Mouse (Mus musculus) forebrain, embryonic 15.5 days (tissue): Measurements from ENCODE around the gene Sgtb. TPM values are rescaled to one million over a fixed set of nuclear protein-coding genes. Genes with fewer than 3 reads are reported as not detected.
A peak's percentile ranks its signal among the peaks of the same experiment; 100 is the strongest.

Experiments used
- ATAC-seq: fragments of 200-750 bp; cut with Nextera tagmentation; replicated peaks from 2 replicates; pipeline ENCODE4 v1.8.0; 2017; ENCODE audit warnings: mild to moderate bottlenecking, moderate TSS enrichment, moderate library complexity
- H3K27ac ChIP-seq: fragments of 300-500 bp; sonication (generic); replicated peaks from 2 replicates; pipeline ENCODE4 v1.5.1; 2015; ENCODE audit warnings: mild to moderate bottlenecking, inconsistent platforms
- H3K27me3 ChIP-seq: fragments of 300-500 bp; sonication (generic); 2 replicates; pipeline ENCODE4 v1.6.1; 2015; ENCODE audit warnings: inconsistent platforms
- H3K36me3 ChIP-seq: fragments of 300-500 bp; sonication (generic); 2 replicates; pipeline ENCODE4 v1.6.1; 2015; ENCODE audit warnings: mild to moderate bottlenecking, inconsistent platforms
- H3K4me1 ChIP-seq: fragments of 300-500 bp; sonication (generic); 2 replicates; pipeline ENCODE4 v1.6.1; 2015; ENCODE audit warnings: inconsistent platforms
- H3K4me2 ChIP-seq: fragments of 300-500 bp; sonication (generic); replicated peaks from 2 replicates; pipeline ENCODE4 v1.6.1; 2015; ENCODE audit warnings: mild to moderate bottlenecking, inconsistent platforms
- H3K4me3 ChIP-seq: fragments of 300-500 bp; sonication (generic); 2 replicates; pipeline ENCODE4 v1.5.1; 2015; ENCODE audit warnings: mild to moderate bottlenecking, inconsistent platforms
- H3K9ac ChIP-seq: fragments of 300-500 bp; sonication (generic); replicated peaks from 2 replicates; pipeline ENCODE4 v1.6.1; 2015; ENCODE audit warnings: mild to moderate bottlenecking, inconsistent platforms
- H3K9me3 ChIP-seq: fragments of 300-500 bp; sonication (generic); 2 replicates; pipeline ENCODE4 v1.6.1; 2016; ENCODE audit warnings: inconsistent platforms
- WGBS: fragments of 180-500 bp; shearing (Covaris S2); methylation state at CpG from one replicate; pipeline ENCODE4 v1.1.7; 2015; ENCODE audit warnings: mixed read lengths; 5-methylcytosine and 5-hydroxymethylcytosine counted together
- polyA plus RNA-seq: library from polyadenylated mRNA; unstranded; fragments of >200 nt; fragmentation: Nextera tagmentation; extraction: Ambion mirVana; gene quantifications from 2 replicates; pipeline ENCODE4 v1.2.1, GENCODE M21; 2015

Sgtb gene
- polyA plus RNA-seq, 1 experiment from 2014 or later, result 34.4 TPM

DNA sequence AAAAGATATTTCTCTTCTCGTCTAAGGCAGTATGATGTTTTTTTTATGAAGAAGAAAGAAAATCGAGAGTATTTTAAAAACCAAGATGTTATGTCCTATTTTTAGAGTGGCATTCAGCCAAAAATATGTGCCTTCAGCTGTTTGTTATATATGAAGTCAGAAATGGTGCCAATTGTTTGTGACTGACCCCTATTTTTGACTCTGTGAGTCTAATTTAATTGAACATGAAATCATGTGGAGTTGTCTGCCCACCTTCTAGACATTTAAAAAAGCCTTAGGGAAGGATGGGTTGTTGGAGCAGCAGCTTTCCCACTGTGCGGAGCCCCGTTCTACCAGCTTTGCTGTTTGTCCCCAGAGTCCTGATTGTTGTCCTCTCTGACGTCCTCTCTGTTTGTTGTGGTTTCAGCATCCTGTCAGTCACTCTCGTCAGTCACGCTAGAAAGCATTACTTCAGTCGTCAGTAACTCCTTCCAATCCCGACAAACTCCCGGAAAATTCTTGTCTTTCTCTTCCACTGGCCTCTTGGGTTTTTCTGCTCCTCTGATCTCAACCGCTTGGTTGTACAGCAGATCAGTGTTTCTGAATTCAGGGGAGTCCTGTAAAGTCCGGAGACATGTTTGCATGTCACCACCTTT lies 2.8 kb downstream of the Sgtb start:
- Histone ChIP-seq H3K4me3 (peak overlapping the region; percentile 16; the same call in 1 of the 2 replicates), H3K27ac (peak overlapping the region; percentile 55), H3K27me3 (no peaks in the 10 kb centered on the region), H3K4me2 (peak overlapping the region; percentile 29), H3K9ac (no peak overlapping the region), H3K9me3 (no peaks in the 10 kb centered on the region), H3K36me3 (peaks cover 23% of the 10 kb centered on the region), H3K4me1 (peaks cover 26% of the 10 kb centered on the region)
- no peak for ATAC-seq
- 35% methylated on average over 12 of the region's 12 CpGs for WGBS

DNA sequence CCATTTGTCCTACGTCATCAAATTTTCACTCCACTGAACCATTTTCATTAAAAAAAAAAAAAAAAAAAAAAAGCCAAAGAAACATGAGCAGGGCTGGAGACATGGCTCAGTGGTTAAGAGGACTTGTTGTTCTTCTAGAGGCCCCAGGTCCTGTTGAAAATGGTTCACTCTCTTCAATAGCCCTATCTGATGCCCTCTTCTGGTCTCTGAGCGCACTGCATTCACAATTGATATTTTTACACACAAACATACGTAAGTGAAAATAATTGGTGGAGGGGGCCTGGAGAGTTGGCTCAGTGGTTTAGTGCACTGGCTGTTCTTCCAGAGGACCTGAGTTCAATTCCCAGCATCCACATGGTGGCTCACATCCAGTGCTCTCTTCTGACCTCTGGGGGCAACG lies 4.2 kb downstream of the Sgtb start:
- Histone ChIP-seq H3K36me3 (peaks cover 32% of the 10 kb centered on the region), H3K9ac (no peak overlapping the region), H3K9me3 (no peaks in the 10 kb centered on the region), H3K4me2 (no peak overlapping the region), H3K27me3 (no peaks in the 10 kb centered on the region), H3K4me1 (peaks cover 26% of the 10 kb centered on the region), H3K4me3 (no peak overlapping the region), H3K27ac (no peak overlapping the region)
- no peak for ATAC-seq
- 92% methylated on average over 4 of the region's 4 CpGs for WGBS

DNA sequence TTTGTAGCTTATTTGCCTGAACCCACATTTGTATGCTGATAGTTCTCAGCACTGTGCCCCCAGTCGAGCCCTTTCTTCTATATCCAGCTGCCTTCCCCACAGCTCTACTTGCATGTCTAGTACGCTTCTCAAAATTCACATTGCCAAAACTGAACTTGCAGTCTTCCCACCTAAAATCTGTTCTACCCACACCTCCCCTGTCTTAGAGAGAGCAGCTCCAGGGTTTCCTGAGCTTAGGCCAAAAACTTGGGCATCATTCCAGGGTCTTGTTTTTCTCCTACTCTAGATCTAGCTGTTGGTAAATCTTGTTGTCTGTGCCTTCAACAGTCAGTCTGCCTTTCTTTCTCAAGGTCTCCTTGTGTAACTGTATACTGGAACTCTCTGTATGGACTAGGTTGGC lies 5.3 kb downstream of the Sgtb start:
- Histone ChIP-seq H3K4me2 (no peak overlapping the region), H3K4me1 (peaks cover 26% of the 10 kb centered on the region), H3K9me3 (no peaks in the 10 kb centered on the region), H3K4me3 (no peak overlapping the region), H3K27me3 (no peaks in the 10 kb centered on the region), H3K27ac (no peak overlapping the region), H3K36me3 (peaks cover 42% of the 10 kb centered on the region), H3K9ac (no peak overlapping the region)
- 86% methylated on average over 2 of the region's 2 CpGs for WGBS
- ATAC-seq, result no peak

DNA sequence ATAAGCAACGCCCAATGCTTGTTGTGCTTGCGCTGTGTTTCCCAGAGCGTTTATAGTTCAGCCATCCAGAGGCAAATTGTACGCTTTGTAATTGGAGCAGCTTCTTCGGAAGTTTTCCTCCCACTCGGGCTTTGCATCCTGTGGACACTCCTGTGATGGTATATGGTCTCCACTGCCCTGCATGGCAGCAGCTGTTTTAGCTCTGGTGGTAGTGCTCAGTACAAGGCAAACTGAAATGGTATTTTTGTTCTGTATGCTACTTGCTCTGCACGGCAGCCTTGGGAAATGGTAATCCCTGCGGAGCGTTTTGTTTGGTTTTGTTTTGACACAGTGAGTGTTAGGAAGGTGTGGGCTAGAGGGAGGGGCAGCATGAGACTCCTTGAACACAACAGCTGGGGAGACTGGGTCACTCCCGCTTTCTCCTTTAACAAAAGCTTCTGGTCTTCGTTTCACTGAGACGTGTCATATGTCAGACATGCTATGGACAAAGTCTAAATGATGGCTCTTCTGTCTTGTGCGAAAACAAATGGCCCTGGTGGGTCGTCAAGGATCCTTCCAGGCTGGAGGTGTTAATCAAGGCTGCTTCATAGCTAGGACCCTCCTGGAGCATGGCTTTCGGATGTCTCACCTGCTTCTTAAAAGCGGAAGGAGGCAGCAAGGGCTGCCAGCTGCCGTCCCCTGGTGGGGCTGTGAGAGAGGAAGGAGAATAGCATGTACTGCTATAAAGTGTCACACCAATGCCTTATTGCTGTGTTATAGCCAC lies 12.7 kb downstream of the Sgtb start:
- 55% methylated on average over 17 of the region's 17 CpGs for WGBS
- no peak for ATAC-seq

DNA sequence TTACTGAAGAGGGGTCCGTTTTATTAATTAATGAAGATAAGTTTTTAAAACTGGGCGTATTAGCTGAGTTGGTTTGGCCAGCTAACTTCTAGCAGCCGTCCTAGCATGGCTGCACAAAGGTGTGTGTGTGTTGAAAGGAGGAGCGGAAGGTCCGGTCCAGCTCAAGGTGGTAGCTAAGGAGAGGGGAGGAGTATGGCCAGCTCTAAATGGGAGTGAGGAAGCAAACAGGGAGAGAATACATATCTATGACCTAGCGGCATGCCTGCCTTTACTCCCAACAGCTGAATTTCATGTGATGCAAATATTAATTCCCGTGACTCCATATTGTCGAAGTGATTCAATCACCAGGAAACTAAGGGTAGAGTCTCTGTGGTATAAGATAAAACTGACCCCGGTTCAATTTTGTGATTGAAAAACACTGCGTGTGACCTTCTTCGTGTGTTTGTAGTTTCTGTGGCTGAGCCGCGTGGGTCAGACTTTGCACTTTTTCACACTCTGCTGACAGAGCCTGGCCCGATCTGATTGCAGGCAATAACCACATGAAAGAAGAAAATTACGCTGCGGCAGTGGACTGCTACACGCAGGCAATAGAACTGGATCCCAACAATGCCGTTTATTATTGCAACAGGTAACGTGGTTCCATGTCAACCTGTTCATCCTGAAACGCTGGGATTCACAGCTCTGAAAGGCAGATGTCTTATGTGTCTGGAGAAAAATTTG lies 14.3 kb downstream of the Sgtb start:
- no peak for ATAC-seq
- H3K9ac ChIP-seq, result no peak overlapping the region
- H3K4me2 ChIP-seq, result no peak overlapping the region
- H3K27me3 ChIP-seq, result no peaks in the 10 kb centered on the region
- H3K4me1 ChIP-seq, result no peaks in the 10 kb centered on the region
- H3K9me3 ChIP-seq, result no peaks in the 10 kb centered on the region
- H3K36me3 ChIP-seq, result peaks cover 36% of the 10 kb centered on the region
- 93% methylated on average over 20 of the region's 20 CpGs for WGBS
- no peak overlapping the region for H3K27ac ChIP-seq
- no peak overlapping the region for H3K4me3 ChIP-seq

More for the DNA sequence above, 12.7 kb downstream of the Sgtb start:
- no peak overlapping the region for H3K9ac ChIP-seq
- no peaks in the 10 kb centered on the region for H3K9me3 ChIP-seq
- no peak overlapping the region for H3K4me3 ChIP-seq
- H3K4me1 ChIP-seq, result no peaks in the 10 kb centered on the region
- H3K27ac ChIP-seq, result no peak overlapping the region
- no peak overlapping the region for H3K4me2 ChIP-seq
- H3K36me3 ChIP-seq, result peaks cover 42% of the 10 kb centered on the region
- H3K27me3 ChIP-seq, result no peaks in the 10 kb centered on the region

DNA sequence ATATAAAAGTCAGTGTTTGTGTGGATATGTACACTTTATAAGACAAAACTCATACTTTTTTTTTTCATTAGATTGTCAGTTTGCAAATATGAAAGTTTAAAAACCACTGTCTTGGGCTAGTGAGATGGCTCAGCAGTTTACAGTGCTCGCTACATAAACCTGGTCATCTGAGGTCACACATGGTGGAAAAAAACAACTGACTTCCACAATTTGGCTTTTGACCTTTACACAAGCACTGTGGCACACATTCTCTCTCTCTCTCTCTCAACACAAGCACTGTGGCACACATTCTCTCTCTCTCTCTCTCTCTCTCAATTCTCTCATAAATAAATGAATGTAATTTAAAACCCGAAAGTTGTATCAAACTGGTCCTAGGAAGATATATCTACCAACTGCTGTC lies 23.0 kb downstream of the Sgtb start:
- 0 out of 2 replicates have a peak, but pooled peaks cover 4% of the 10 kb centered on the region for H3K4me1 ChIP-seq
- no peaks in the 10 kb centered on the region for H3K27me3 ChIP-seq
- no peak overlapping the region for H3K4me3 ChIP-seq
- H3K27ac ChIP-seq, result no peak overlapping the region
- WGBS, result 97% methylated on average over 2 of the region's 2 CpGs
- H3K36me3 ChIP-seq, result peaks cover 62% of the 10 kb centered on the region
- H3K4me2 ChIP-seq, result no peak overlapping the region
- ATAC-seq, result no peak
- no peaks in the 10 kb centered on the region for H3K9me3 ChIP-seq
- H3K9ac ChIP-seq, result no peak overlapping the region

DNA sequence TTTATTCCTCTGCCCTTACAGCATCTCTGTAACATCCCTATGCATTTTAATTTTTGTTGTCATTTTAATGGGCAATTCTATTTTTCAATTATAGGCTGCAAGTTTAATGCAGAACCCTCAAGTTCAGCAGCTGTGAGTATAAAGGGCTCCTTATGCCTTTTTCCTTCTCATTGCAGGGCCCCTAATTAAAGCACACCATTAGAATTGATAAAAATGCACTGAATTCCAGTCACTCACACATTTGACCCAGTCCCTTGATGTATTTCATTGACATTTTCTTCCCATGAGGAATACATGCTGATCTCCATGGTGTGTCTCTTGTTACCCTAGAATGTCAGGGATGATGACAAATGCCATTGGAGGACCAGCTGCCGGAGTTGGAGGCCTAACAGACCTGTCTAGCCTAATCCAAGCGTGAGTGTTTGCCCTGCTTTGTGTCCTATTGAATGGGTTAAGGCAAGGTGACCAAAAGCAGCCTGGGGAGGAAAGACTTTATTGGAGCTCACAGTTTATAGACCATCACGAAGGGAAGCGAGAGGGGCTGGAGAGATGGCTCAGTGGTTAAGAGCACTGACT lies 25.1 kb downstream of the Sgtb start:
- H3K27ac ChIP-seq, result no peak overlapping the region
- peak; percentile 53; the same call in 1 of the 2 replicates for ATAC-seq
- 41% methylated on average over 4 of the region's 4 CpGs for WGBS
- no peak overlapping the region for H3K4me3 ChIP-seq
- no peaks in the 10 kb centered on the region for H3K27me3 ChIP-seq
- H3K9ac ChIP-seq, result no peak overlapping the region
- H3K36me3 ChIP-seq, result peaks cover 56% of the 10 kb centered on the region
- no peaks in the 10 kb centered on the region for H3K9me3 ChIP-seq
- no peak overlapping the region for H3K4me2 ChIP-seq
- H3K4me1 ChIP-seq, result 0 out of 2 replicates have a peak, but pooled peaks cover 4% of the 10 kb centered on the region

DNA sequence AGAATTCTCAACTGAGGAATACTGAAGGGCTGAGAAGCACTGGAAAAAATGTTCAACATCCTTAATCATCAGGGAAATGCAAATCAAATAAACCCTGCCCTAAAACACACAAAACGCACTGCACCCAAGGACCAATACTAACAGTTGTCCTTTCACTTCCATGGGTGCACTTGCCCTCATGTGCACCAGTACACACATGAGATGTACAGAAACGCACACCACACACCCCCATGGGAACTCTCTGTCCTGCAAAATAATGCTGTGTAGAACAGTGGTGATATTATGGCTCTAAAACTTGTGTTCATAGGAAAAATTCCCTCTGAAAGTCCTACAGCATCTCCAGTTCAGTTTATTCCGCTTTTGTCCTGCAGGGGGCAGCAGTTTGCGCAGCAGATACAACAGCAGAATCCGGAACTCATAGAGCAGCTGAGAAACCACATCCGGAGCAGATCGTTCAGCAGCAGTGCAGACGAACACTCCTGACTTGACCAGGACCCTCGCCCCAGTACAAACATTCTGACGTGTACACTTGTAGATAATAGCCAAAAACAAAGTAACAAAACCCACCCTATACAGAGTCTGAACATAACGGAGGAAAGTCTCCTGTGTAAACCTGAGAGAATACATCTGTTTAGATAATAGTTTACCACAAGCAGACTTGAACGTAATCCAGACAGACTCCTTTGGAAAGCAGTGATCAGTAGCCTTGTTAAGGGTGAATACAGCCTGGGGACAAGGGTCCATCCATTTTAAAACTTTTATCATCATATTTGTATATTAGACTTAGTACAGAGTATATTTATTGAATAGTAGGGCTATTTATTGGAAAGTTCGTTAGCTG lies 30.0 kb downstream of the Sgtb start:
- 40% methylated on average over 13 of the region's 13 CpGs for WGBS
- Histone ChIP-seq H3K9ac (no peak overlapping the region), H3K4me1 (0 out of 2 replicates have a peak, but pooled peaks cover 3% of the 10 kb centered on the region), H3K36me3 (peaks cover 61% of the 10 kb centered on the region), H3K27me3 (no peaks in the 10 kb centered on the region), H3K27ac (no peak overlapping the region), H3K9me3 (no peaks in the 10 kb centered on the region), H3K4me2 (no peak overlapping the region), H3K4me3 (no peak overlapping the region)
- ATAC-seq, result peak; percentile 76

DNA sequence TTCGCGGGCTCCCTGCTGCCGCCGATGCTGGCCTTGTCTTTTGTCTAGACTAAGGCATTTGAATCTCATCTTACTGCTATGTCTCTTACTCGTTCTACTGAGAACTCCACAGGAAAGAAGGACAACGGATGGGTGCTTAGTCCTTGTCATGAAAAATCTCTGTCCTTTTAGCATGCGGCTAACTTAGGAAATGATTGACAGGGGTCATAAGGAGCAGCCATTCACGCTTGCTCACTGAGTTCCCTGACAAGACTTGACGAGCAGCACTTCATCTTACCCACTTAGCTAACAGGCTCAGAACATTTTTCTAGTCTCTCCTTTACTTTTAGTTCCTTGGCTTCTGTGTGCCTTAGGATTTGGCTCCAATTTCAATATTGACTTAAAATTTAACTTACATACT lies 35.3 kb downstream of the Sgtb start:
- ATAC-seq, result no peak
- peaks cover 80% of the 10 kb centered on the region for H3K36me3 ChIP-seq
- H3K27me3 ChIP-seq, result no peaks in the 10 kb centered on the region
- H3K4me1 ChIP-seq, result no peaks in the 10 kb centered on the region
- H3K4me3 ChIP-seq, result no peak overlapping the region
- no peak overlapping the region for H3K4me2 ChIP-seq
- H3K9me3 ChIP-seq, result no peaks in the 10 kb centered on the region
- no peak overlapping the region for H3K9ac ChIP-seq
- no peak overlapping the region for H3K27ac ChIP-seq
- 78% methylated on average over 9 of the region's 9 CpGs for WGBS

DNA sequence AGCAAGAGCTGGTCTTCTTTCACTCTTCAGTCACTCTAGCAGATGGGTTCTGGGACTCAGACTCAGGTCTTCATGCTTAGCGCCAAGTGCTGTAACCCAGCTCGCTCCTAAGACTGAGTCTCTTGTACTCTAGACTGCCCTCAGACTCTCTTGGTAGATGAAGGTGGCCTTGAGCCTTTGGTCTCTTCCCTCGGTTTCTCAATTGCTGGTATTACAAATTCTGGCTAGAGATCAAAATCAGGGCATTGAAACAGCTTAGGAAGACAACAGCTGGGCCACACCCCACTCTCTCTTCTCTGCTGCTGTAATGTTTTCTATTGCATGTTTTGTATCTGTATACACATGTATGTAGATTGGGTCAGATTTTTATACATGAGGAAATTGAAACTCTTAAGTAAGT lies 36.1 kb downstream of the Sgtb start:
- Histone ChIP-seq H3K36me3 (peaks cover 72% of the 10 kb centered on the region), H3K4me2 (no peak overlapping the region), H3K27me3 (no peaks in the 10 kb centered on the region), H3K4me3 (no peak overlapping the region), H3K4me1 (no peaks in the 10 kb centered on the region), H3K9me3 (no peaks in the 10 kb centered on the region), H3K9ac (no peak overlapping the region), H3K27ac (no peak overlapping the region)
- no peak for ATAC-seq
- 90% methylated on average over 3 of the region's 3 CpGs for WGBS

DNA sequence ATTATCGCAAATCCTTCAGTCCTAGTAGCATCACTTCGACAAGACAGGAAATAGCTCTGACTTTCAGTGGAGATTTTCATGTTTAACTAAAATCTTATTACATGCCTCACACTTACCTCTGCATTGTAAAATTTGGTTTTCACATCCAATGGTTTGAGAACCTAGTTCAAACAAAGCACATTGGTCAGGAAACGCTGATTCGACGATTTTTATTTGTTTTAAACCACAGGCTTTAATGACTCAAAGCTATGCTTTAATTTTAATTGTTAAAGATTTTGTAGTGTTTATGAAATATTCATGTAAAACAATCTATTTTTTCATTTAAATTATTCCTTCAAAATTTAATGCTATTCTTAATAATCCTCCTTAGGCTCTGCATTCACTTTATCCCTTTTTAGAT lies 44.6 kb downstream of the Sgtb start:
- no peak overlapping the region for H3K9ac ChIP-seq
- H3K36me3 ChIP-seq, result peaks cover 44% of the 10 kb centered on the region
- no peaks in the 10 kb centered on the region for H3K27me3 ChIP-seq
- no peak overlapping the region for H3K4me2 ChIP-seq
- no peak overlapping the region for H3K27ac ChIP-seq
- no peaks in the 10 kb centered on the region for H3K9me3 ChIP-seq
- no peak overlapping the region for H3K4me3 ChIP-seq
- H3K4me1 ChIP-seq, result no peaks in the 10 kb centered on the region
- ATAC-seq, result no peak
- WGBS, result 95% methylated on average over 5 of the region's 5 CpGs
